Mouse (Mus musculus) liver, embryonic 11.5 days (tissue): ENCODE results near the gene Notch4. TPM values are rescaled to one million over a fixed set of nuclear protein-coding genes. Genes with fewer than 3 reads are reported as not detected.

ENCODE experiments used
- ATAC-seq: fragments of 200-750 bp; cut with Nextera tagmentation; replicated peaks from 2 replicates; pipeline ENCODE4 v1.8.0; 2017; ENCODE audit warnings: moderate number of reproducible peaks, mild to moderate bottlenecking, moderate TSS enrichment, moderate library complexity; ENCODE audit not compliant: low FRiP score
- DNase-seq: peaks from one replicate; pipeline ENCODE4 v3.0.0-alpha.2; 2017; ENCODE audit warnings: low spot score
- H3K27ac ChIP-seq: fragments of 300-500 bp; sonication (generic); 2 replicates; pipeline ENCODE4 v1.5.1; 2014; ENCODE audit warnings: mild to moderate bottlenecking, low read depth, low read length, control low read depth
- H3K27me3 ChIP-seq: fragments of 300-500 bp; sonication (generic); replicated peaks from 2 replicates; pipeline ENCODE4 v1.6.1; 2014; ENCODE audit warnings: low read length, mixed read lengths; ENCODE audit not compliant: control insufficient read depth, insufficient read depth
- H3K36me3 ChIP-seq: fragments of 300-500 bp; sonication (generic); 2 replicates; pipeline ENCODE4 v1.6.1; 2014; ENCODE audit warnings: mild to moderate bottlenecking, low read length, moderate library complexity, mixed read lengths; ENCODE audit not compliant: control insufficient read depth, insufficient read depth
- H3K4me1 ChIP-seq: fragments of 300-500 bp; sonication (generic); replicated peaks from 2 replicates; pipeline ENCODE4 v1.6.1; 2014; ENCODE audit warnings: low read length, mixed read lengths; ENCODE audit not compliant: control insufficient read depth, insufficient read depth
- H3K4me2 ChIP-seq: fragments of 300-500 bp; sonication (generic); 2 replicates; pipeline ENCODE4 v1.6.1; 2014; ENCODE audit warnings: mild to moderate bottlenecking, control low read depth, moderate library complexity
- H3K4me3 ChIP-seq: fragments of 300-500 bp; sonication (generic); 2 replicates; pipeline ENCODE4 v1.5.1; 2014; ENCODE audit warnings: low read depth, low read length, control low read depth
- H3K9ac ChIP-seq: fragments of 300-500 bp; sonication (generic); 2 replicates; pipeline ENCODE4 v1.6.1; 2014; ENCODE audit warnings: low read depth, low read length, control low read depth
- H3K9me3 ChIP-seq: fragments of 300-500 bp; sonication (generic); 2 replicates; pipeline ENCODE4 v1.6.1; 2016; ENCODE audit warnings: low read length, inconsistent platforms, mixed read lengths; ENCODE audit not compliant: control insufficient read depth
- WGBS: fragments of 180-500 bp; shearing (Covaris S2); extraction: QIAGEN DNeasy Blood & Tissue Kit; methylation state at CpG from one replicate; pipeline ENCODE4 v1.1.7; 2014; 5-methylcytosine and 5-hydroxymethylcytosine counted together
- polyA plus RNA-seq: library from polyadenylated mRNA; unstranded; fragments of >200 nt; fragmentation: Nextera tagmentation; extraction: Ambion mirVana; gene quantifications from 2 replicates; pipeline ENCODE4 v1.2.1, GENCODE M21; 2014

Notch4 gene
- polyA plus RNA-seq, 1 experiment from 2014 or later: 4.1 TPM

DNA sequence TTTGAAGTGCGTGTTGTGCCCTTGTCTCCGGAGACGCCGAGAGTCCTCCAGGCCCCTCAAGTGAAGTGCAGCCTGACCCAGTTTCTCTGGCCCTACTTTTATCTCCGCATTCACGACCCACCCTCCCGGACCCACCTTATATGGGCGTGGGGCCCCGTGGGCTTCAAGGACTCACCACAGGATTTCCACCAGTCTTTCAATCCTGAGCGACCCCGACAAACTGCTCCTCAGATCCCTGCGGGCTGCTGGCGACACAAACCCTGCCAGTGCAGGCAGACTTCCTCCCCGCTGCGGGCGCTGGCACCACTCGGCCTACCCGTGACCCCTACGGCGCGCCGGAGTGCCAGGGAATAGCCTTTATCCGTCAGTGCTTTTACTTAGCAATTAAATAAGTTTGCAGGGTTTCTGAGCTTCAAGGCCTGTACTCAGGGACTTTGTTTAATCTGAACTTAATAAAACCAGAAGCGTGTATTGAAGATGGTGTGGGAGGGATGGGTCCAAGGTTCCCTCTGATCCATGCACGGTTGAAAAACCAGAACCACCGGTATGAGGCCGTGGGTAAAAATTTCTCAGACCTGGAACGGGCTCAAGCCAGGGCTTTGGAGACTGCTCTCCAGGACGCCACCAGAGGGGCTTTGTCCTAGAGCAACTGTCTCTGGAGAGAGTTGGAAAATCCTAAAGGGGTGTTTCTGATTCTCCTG, 64.0 kb downstream of the Notch4 start, which contains the start of gene Ppt2:
Ppt2 (minus strand) TSS at position 568 of the 701 bp plus-strand sequence.
- no peak for ATAC-seq
- Histone ChIP-seq H3K9ac (peak within 1 kb of the TSS; percentile 79), H3K4me2 (peak within 1 kb of the TSS; percentile 94), H3K9me3 (no peaks in the 10 kb centered on the region), H3K27ac (peak within 1 kb of the TSS; percentile 67), H3K27me3 (peaks cover 48% of the 10 kb centered on the region), H3K4me3 (peak within 1 kb of the TSS; percentile 80), H3K36me3 (peaks cover 6% of the 10 kb centered on the region), H3K4me1 (peaks cover 36% of the 10 kb centered on the region)
- 10% methylated on average over 29 of the region's 29 CpGs for WGBS
- DNase-seq: peak; percentile 63

DNA sequence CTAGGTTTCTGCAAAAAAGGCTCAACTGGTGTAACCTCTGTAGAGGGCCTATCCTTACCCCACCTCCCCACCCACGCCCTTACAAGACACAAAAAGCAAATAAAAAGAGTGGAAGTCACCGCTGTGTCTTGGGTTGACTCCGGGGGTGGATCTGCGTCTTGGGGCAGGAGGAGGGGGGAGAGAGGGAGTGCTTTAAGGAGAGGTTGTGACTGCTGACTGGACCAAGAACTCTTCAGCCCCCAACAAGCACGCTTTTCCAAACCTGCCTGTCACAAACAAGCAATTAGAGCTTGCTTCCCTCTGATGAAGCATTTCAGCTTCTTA, 64.5 kb downstream of the Notch4 start:
- H3K27me3 ChIP-seq: peaks cover 48% of the 10 kb centered on the region
- ATAC-seq (no peak), DNase-seq (no peak)
- no peak overlapping the region for H3K4me3 ChIP-seq
- peak overlapping the region; percentile 94 for H3K4me2 ChIP-seq
- peaks cover 4% of the 10 kb centered on the region; the same call in 1 of the 2 replicates for H3K36me3 ChIP-seq
- H3K9me3 ChIP-seq: no peaks in the 10 kb centered on the region
- no peak overlapping the region for H3K27ac ChIP-seq
- no peak overlapping the region; the same call in 1 of the 2 replicates for H3K9ac ChIP-seq
- 33% methylated on average over 5 of the region's 5 CpGs for WGBS
- H3K4me1 ChIP-seq: peaks cover 36% of the 10 kb centered on the region

DNA sequence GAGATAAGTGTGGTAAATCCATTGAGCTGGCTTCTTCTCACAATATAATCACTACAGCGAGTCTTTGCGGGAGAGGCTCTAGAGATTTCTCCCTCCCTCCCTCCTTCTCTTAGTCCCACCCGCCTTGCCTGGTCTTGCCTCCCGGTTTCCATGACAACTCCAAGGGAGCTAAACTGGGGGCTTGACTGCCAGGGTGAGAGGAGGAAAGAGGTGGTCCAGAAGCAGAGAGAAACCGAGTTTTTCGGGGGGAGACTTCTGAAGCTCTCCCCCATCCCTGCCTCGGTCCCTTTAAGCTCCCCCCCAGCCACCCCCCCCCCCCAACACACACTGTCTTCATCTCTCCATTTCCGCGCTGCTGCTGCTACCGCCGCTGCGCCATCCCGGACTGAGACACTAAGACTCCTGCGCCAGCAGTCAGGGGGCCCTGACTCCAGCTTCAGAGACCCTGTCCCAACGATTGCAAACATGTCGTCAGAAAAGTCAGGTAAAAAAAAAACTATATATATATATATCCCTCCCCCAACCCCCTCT, 65.2 kb downstream of the Notch4 start, which contains the start of gene Prrt1:
Prrt1 (plus strand) TSS at position 313 of the 531 bp plus-strand sequence.
- Histone ChIP-seq H3K4me2 (peak within 1 kb of the TSS; percentile 94), H3K9ac (no peak within 1 kb of the TSS; the same call in 1 of the 2 replicates), H3K4me1 (peaks cover 36% of the 10 kb centered on the region), H3K27me3 (peaks cover 48% of the 10 kb centered on the region), H3K9me3 (no peaks in the 10 kb centered on the region), H3K27ac (no peak within 1 kb of the TSS), H3K4me3 (peak within 1 kb of the TSS; percentile 80; the same call in 1 of the 2 replicates), H3K36me3 (peaks cover 4% of the 10 kb centered on the region; the same call in 1 of the 2 replicates)
- 4% methylated on average over 16 of the region's 16 CpGs for WGBS
- no peak for ATAC-seq
- DNase-seq: no peak

DNA sequence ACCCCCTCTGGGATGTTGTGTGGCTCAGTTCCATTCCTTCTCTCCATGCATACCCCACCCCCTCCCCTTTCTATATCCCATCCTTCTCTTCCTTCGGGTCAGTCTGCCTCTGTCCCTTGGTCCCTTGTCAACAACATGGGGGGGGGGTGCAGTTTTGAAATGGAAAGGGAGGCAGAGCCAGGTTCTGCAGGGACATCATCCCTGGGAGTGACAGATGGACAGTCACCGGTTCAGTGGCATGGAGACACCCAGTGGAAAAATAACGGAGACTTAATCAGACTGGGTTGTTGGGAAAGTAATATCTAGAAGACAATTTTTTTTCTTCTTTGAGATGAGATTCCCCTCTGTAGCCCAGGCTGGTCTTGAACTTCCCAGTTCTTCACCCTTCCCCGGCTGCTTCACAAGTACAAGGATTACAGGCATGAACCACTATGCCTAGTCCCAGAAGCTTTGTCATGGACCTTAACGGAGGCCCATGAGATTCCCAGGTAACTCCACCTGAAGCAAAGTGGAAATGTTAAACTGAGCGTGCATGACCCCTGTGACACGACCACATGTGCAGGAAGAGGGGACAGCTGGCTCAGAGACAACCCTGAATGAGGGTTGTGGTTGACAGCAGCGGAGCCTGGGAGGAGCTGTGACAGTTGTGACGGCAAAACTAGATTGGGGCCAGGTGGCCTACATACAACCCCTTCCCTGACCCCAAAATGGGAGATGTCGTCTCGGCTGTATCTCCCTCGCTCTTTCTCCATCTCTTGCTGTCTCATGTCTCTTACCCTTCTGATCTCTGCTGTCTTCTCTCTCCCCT, 65.9 kb downstream of the Notch4 start:
- Histone ChIP-seq H3K4me1 (peaks cover 36% of the 10 kb centered on the region), H3K27ac (no peak overlapping the region)
- WGBS: 14% methylated on average over 12 of the region's 12 CpGs

GRCm38 (mm10) chr17:34630761-34631301, 66.8 kb downstream of the Notch4 start:
- 4% methylated on average over 46 of the region's 48 CpGs for WGBS
- Histone ChIP-seq H3K27ac (no peak overlapping the region), H3K9me3 (no peaks in the 10 kb centered on the region), H3K4me1 (peaks cover 36% of the 10 kb centered on the region), H3K4me2 (peak overlapping the region; percentile 58), H3K27me3 (peaks cover 48% of the 10 kb centered on the region), H3K36me3 (no peaks in the 10 kb centered on the region), H3K4me3 (peak overlapping the region; percentile 33), H3K9ac (peak overlapping the region; percentile 31)
- DNase-seq (no peak), ATAC-seq (no peak)

More for the DNA sequence above, 65.9 kb downstream of the Notch4 start:
- no peaks in the 10 kb centered on the region for H3K9me3 ChIP-seq
- peaks cover 4% of the 10 kb centered on the region; the same call in 1 of the 2 replicates for H3K36me3 ChIP-seq
- H3K27me3 ChIP-seq: peaks cover 48% of the 10 kb centered on the region
- DNase-seq (no peak), ATAC-seq (no peak)
- H3K9ac ChIP-seq: no peak overlapping the region
- peak overlapping the region; percentile 58; the same call in 1 of the 2 replicates for H3K4me2 ChIP-seq
- H3K4me3 ChIP-seq: peak overlapping the region; percentile 33; the same call in 1 of the 2 replicates

- peak overlapping the region; percentile 69 for H3K4me2 ChIP-seq
- H3K9ac ChIP-seq: no peak overlapping the region
- 9% methylated on average over 12 of the region's 12 CpGs for WGBS
- no peak for ATAC-seq
- peaks cover 32% of the 10 kb centered on the region for H3K4me1 ChIP-seq
- H3K9me3 ChIP-seq: no peaks in the 10 kb centered on the region
- H3K27me3 ChIP-seq: peaks cover 48% of the 10 kb centered on the region
- H3K27ac ChIP-seq: no peak overlapping the region
- DNase-seq: no peak
- peak overlapping the region; percentile 41 for H3K4me3 ChIP-seq
- no peaks in the 10 kb centered on the region for H3K36me3 ChIP-seq
Measured at GRCm38 (mm10) chr17:34631647-34632046, 67.6 kb downstream of the Notch4 start.

DNA sequence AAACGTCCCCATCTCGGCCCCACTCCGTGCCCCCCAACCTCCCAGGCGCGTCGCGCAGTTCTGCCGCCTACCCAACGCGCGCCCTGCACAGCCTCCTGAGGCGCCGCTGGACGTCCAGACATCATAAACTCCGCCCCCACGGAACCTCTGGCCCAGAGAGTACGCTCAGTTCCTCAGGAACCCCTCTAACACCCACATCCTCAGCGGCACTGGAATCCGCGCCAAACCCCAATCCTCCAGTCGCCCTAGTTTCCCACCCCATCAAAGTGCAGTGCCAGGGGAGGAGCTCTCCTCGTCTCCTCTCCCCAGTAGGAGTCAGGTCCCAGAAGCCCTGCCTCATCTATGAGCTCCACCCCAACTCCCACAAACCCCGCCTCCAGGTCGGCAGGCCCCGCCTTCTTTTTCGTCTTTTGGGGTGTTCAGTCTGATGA, 68.2 kb downstream of the Notch4 start:
- H3K27ac ChIP-seq: no peak overlapping the region
- no peaks in the 10 kb centered on the region for H3K9me3 ChIP-seq
- H3K9ac ChIP-seq: no peak overlapping the region
- DNase-seq (no peak), ATAC-seq (peak; percentile 22; the same call in 1 of the 2 replicates)
- peak overlapping the region; percentile 69 for H3K4me2 ChIP-seq
- peaks cover 48% of the 10 kb centered on the region for H3K27me3 ChIP-seq
- under 1% methylated on average over 26 of the region's 26 CpGs for WGBS
- peaks cover 32% of the 10 kb centered on the region for H3K4me1 ChIP-seq
- peak overlapping the region; percentile 41 for H3K4me3 ChIP-seq
- H3K36me3 ChIP-seq: no peaks in the 10 kb centered on the region

DNA sequence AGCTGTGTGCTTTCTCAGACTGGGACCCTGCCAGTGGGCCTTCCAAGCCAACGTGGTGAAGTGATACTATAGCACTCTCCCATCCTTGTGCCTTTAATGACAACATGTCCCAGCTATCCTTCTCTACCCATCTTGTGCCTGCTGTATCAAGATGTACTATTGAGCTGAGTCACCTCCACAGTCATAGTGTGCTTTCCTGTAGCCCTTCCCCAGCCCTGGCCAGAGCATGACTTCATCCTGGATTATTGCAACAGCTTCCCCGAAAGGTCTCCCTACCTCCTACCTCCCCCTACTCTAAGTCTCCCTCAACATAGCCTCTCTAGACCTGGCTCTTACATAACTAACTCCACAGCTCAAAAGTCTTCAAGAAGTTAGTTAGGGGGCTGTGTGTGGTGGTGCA, 71.6 kb downstream of the Notch4 start:
- Histone ChIP-seq H3K4me3 (no peak overlapping the region), H3K9me3 (no peaks in the 10 kb centered on the region), H3K36me3 (no peaks in the 10 kb centered on the region), H3K9ac (no peak overlapping the region), H3K27ac (no peak overlapping the region), H3K4me2 (no peak overlapping the region), H3K27me3 (peaks cover 23% of the 10 kb centered on the region), H3K4me1 (peaks cover 15% of the 10 kb centered on the region)
- ATAC-seq (no peak), DNase-seq (no peak)
- 62% methylated on average over 2 of the region's 2 CpGs for WGBS
